Mouse (Mus musculus) T-helper 17 cell (primary cell): Measurements from ENCODE around the gene Prrc2b.

ENCODE experiments used
- in situ Hi-C, 2 experiments: fragments of 300-600 bp; cut with MboI, MseI; formaldehyde crosslinking; loops; 1 replicate in 1 of 2; 2 replicates in 1 of 2; pipeline ENCODE4 v1.15.1; 2025; ENCODE audit warnings: high pct_unique_total_duplicates in 2 of 2

Gene Prrc2b

DNA sequence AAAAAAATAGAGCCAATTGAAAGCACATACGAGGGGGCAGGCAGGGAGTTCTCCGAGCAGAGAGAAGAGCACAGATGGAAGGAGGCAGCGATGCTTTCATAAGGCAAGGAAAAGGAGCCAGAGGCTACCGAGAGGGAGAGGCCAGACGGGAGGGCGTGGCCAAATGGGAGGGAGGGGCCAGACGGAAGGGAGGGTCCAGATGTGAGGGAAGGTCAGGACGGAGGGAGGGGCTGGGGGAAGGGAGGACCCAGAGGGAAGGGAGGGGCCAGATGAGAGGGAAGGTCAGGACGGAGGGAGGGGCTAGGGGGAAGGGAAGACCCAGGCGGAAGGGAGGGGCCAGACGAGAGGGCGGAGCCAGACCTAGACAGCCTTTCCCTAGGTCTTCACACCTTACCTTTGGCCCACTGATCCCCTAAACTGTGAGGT is 18.3 kb upstream of the Prrc2b start:
- in situ Hi-C loops: loop anchor here (5.0 to 10.0 kb wide), 5 partner anchors 48 to 832 kb away; partner anchors contain the start of genes Aif1l (in 1 of the 2), Fam78a (in 1 of the 2), Lrsam1 (in 1 of the 2) and Rpl12 (in 1 of the 2)

DNA sequence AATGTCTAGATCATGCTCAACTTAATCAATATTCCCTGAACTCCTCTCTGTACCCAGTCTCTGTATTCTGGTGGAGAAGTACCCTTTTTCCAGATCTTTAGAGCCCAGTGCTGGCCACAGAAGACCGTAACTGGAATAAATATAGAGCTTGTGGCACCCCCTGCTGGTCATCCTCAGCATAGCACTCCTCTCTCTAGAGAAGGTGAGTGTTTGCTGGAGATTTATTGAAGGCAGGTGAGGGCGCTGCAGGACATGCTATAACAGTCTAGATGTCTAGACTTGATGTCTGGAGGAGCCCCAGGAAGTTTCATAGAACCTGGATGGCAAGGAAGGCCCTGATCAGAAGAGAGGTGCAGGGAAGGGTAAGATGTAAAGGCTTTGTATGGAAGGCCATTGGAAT is 16.8 kb upstream of the Prrc2b start:
- in situ Hi-C loops: loop anchor here (5.0 to 10.0 kb wide), 5 partner anchors 49 to 831 kb away; partner anchors contain the start of genes Aif1l (in 1 of the 2), Fam78a (in 1 of the 2), Lrsam1 (in 1 of the 2) and Rpl12 (in 1 of the 2)

DNA sequence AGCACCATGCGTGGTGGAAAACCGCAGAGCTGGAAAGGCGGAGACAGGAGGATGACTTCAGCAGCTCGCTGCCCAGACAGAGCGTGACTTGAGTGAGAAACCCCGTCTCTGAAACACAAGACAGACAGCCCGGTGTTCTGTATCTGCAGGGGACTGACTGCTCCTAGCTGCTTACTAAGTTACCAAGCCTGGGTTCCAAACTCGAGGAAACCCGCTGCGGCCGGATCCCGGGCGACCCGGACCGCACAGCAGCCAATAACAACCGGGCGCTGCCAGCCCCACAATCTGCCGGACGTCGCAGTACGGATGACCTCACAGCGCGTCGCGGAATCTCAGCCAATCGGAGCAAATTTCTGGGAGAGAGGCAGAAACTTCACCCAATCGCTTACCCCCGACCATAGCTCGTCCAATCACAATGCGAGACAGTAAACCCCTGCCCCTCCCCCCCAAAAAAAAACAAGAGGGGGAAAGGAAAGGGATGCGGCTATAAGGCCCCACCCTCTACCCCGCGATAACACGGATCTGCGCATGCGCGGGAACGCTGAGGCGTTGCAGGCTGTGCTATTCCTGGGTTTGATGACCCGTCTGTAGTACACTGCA is 13.1 kb upstream of the Prrc2b start:
- in situ Hi-C loops: loop anchor here (5.0 to 10.0 kb wide), 4 partner anchors 35 to 827 kb away; partner anchors contain the start of genes Fam78a (in 1 of the 2), Lrsam1 (in 1 of the 2) and Rpl12 (in 1 of the 2)

DNA sequence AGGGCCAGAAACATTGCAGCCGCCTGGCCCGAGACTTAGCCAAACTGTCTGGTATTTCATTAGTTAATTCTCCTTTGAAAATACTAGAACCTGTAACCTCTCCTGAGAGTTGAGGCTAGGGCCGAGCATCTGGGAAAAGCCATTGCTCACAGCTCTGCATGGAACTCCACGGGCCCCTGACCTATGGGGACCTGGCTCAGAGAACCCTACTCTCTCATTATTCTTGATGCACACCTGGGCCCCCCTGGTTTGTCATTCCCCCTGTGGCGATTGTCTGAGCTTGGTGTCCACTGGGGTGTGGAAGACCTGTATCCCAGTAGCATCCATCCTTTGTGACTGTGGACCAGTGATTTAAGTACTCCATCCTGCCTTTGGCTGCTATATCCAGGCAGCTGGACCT is 11.5 kb upstream of the Prrc2b start:
- in situ Hi-C loops: loop anchor here (5.0 to 10.0 kb wide), 4 partner anchors 33 to 825 kb away; partner anchors contain the start of genes Fam78a (in 1 of the 2), Lrsam1 (in 1 of the 2) and Rpl12 (in 1 of the 2)

DNA sequence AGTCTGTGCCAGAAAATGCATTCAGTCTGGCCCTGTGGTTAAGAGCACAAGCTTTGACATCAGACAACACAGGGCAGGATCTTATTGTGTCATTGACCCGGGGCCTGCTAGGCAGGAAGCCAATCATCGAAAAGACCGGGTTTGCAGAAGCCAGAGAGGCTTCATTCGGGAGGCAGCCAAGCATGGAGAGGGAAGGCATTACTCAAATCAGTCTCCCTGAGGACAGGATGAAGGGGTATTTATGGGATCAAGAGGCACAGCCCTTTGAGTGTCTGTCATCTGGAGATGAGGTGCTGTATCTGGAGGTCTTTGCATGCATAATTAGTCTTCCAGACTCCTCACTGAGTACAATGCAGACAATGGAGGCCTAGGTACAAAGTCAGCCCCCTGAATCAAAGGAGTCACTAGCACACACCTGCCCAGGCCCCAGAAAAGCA is 10.4 kb upstream of the Prrc2b start:
- in situ Hi-C loops: no loop called here

DNA sequence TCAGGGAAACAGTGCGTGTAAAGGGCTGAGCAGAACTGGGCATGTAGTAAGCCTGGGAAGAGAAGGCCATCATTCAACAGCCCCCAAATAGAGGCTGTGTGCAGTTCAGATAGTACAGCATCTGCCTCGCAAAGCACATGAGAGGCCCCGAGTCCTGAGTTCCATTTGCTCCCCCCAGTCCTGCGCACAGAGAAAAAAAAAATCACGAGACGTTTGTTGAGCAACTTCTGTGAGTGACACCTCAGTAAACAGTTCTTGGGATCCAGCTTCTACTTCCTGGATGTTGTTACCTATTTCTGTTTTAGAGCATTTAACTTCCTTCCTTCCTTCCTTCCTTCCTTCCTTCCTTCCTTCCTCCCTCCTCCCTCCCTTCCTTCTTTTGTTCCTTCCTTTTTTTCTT is 9.3 kb upstream of the Prrc2b start:
- in situ Hi-C loops: no loop called here

DNA sequence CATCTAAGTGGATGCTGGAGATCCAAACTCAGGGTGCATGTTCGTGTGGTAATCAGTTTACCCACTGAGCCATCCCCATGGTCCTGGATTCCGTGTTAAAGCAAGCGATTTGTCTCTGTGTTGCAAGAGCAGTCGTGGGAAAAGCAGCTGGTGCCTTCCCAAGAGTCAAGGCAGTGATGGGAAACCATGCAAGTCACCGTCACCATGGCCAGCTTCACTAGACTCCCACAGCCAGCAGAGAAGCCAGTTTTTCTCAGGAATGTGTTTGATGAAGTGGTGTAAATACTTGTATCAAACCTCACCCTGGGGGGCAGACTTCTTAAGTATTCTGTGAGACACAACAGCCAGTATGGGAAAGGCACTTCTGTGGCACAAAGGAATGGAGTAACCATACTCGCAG is 8.5 kb upstream of the Prrc2b start:
- in situ Hi-C loops: no loop called here

DNA sequence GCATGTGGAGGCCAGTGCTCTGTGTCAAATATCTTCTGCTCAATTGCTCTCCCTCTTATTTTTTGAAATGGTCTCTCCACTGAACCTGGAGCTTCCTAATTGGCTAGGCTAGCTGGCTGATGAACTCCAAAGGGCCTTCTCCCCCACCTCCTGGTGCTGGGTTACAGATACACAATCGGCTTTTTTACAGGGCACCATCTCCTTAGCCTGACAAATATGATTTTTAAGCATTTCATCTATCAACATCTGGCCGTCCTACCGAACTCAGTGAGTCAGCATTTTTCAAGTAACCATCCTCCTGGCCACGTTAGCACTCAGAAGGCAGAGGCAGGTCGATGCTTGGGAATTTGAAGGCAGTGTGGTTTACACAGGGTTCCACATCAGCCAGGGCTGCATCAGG is 6.2 kb upstream of the Prrc2b start:
- in situ Hi-C loops: no loop called here

DNA sequence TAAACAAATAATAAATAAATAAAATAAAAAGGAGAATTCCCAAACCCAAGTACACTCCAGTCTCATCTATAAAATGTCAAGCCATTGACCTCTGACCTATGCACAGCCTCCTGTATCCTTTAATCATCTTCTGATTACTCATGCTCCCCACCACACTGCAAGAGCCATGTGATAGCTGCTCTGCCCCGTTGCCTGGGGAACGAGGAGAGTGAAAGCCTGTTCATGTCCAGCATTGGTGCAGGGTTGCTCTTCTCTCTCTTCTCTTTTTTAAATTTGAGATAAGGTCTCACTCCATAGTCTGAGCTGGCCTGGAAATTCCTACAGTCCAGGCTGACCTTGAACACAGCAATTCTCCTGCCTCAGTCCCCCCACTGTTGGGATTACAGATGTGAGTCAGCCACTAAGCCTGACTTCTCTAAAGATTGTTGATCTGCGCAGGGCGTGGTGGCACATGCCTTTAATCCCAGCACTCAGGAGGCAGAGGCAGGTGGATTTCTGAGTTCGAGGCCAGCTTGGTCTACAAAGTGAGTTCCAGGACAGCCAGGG is 4.2 kb upstream of the Prrc2b start:
- in situ Hi-C loops: no loop called here

DNA sequence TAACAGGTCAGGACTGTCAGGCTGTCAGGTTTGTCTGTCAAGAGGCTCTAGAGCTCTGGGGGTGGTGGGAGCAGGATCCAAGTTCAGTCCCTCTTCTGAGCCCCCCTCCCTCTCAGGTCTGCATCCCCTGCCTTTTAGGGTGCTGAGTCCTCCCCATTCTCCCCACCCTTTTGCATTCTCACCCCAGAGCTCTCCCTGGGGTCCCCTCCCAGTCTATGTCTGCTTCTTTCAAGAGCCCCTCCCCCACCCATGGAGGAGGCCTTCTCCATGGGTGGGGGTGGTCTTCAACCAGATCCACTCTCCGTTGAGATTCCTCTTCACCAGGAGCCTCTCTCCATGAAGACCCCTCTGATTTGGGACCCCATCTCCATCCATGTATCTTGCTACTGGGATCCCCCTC is 747 bp upstream of the Prrc2b start:
- in situ Hi-C loops: loop anchor here in 1 of 2 experiments (10.0 kb wide), 1 partner anchor 725 kb away; the partner anchor contains the start of gene Fam129b

DNA sequence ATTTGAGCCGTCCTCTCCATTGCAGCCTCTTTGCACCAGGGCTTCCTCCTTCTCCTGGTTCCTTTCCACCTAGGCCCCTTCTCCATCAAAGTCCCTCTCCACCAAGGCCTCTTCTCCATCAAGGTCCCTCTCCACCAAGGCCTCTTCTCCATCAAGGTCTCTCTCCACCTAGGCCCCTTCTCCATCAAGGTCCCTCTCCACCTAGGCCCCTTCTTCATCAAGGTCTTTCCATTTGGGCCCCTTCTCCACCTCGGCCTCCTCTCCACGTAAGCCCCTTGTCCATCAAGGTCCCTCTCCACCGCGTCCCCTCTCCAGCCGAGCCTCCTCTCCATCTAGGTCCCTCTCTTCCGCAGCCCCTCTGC is 339 bp upstream of the Prrc2b start:
- in situ Hi-C loops: loop anchor here in 1 of 2 experiments (10.0 kb wide), 1 partner anchor 724 kb away; the partner anchor contains the start of gene Fam129b

DNA sequence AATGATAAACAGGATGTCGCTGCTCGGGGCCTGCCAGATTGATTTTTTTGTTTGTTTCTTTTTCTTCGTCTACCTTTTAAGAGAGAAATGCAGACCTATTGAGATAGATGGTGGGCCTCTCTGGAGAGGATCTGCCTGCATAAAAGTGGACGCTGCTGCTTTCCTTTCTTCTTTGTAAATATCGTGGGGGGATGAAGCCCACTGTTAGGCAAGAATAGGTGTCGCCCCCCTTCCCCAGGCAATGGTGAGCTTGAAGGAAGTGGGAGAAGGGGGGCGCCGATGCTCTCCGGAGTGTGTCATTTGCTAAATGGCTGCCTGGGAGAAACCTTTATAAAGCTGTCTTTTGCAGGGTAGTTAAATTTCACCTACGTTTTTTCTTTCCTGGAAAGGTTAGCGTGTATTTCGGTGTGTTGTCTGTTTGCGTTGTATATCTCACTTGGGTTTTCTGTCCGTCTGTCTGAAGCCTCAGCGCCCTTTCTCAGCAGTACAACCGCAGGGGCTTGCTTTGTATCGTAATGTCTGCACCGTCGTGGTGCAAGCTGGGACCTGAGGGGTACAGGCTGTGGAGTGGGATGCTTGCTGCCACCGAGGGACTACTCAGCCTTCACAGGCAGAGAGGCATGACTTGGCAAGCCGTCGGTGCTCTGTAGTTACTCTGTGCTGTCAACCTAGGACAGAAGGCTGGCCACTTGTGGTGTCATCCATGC is 931 bp downstream of the Prrc2b start:
- in situ Hi-C loops: loop anchor here in 1 of 2 experiments (10.0 kb wide), 1 partner anchor 723 kb away; the partner anchor contains the start of gene Fam129b

DNA sequence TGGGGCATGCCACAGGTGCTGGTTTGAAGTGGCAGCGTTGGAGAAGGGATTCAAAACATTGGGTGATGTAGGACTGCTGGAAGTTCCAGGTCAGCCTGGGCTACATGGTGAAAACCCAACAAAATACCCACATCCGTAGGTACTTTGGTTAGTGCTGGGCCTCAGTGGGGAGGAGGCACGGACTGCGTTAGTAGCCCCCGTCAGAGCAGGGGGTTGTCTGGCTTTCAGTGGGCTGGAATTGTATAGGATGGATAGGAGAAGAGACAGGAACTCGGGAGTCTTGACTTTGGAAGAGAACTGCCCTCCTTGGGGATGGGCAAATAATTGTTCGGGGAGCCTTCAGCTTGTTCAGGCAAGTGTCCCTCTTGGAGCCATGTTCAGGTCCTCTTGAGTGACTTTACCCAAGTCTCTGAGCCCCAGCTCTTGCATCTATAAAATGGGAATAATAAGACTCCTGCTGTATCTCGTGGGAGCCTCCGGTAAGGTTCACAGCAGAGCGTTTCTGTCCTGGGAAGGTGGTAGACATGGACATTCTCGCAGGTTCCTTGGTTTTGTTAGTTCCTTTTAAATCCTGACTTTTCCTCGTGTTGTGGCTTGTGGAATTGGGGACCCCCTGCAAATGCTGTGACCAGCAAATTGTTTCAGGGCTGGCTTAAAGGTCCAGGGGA is 1.6 kb downstream of the Prrc2b start:
- in situ Hi-C loops: loop anchor here in 1 of 2 experiments (10.0 kb wide), 1 partner anchor 722 kb away; the partner anchor contains the start of gene Fam129b

DNA sequence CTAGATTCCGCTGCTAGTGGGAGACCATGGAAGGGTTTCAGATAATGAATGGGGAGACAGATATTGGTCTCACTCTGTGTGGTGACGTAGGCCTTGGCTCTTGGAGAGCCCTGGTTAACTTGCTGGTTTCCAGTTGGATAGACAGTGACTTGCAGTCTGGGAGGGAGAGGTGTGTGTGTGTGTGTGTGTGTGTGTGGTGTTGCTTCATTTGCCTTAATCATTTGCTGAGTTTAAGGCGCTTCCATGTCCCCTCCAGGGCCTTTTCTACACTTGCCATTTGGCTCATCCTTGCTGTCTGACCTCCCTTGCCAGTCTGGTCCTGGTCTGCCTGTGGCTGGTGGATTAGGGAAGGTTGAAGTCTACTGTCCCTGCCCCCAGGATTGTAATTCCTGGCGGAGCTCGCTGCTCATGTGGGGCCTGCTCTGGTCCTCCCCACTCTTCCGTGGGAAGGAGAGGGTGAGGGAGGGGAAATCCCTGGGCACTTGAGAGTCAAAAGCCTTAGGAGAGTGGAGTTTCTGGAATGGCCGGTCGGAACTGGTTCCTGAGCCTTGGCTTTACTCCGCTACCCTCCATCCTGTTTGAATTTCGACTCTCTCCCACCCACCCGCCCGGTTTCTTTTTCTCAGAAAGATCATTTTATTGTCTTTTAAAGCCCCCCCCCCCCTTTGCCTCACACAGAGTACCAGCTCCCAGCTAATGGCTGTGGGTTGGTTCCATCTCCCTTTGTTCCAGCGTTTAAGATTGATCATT is 2.3 kb downstream of the Prrc2b start:
- in situ Hi-C loops: loop anchor here in 1 of 2 experiments (10.0 kb wide), 1 partner anchor 722 kb away; the partner anchor contains the start of gene Fam129b

DNA sequence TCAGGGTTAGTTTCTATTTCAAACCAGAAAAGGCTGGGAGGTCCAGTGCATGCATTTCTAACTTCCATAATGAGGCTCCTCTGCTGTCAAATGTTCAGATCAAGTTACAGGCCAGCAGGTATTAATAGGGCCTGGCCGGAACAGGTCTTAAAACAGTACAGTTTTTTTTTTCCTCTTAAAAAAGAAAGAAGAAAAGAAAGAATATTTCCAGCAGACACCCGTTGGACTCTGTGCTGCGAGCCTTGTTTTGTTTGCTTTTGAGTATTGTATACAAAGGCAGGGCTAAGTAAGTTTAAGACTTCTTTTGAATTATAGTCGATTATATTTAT is 2.9 kb downstream of the Prrc2b start:
- in situ Hi-C loops: loop anchor here in 1 of 2 experiments (10.0 kb wide), 1 partner anchor 721 kb away; the partner anchor contains the start of gene Fam129b

DNA sequence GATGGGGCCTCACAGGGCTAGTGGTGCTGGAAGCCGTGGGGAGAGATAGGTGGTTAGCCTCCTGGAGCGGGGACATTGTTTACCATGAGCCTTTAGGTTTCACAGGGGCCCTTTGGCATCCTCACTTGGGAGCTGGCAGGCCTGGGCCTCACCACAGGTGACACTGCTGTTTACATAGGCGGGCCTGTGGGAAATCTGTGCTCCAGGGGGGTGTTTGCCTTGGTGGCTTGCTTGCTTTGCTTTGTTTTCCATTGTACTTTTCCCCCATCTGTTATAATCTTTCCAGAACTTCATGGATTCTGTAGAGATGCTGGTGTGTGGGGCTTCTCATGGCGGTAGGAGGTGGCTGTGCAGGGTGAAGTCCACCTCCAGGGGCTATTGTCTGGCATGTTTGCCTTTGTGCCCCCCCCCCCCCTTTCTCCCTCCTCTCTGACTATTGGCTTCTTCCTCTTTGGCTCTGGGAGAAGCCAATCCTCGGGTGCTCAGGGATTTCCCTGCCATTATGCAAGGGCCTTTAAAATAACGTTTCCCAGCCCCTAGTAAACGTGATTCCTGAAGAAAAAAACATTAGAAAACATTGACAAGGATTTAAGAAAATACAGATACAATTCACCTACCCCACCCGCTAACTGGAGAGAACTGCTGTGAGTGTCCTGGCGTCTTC is 3.6 kb downstream of the Prrc2b start:
- in situ Hi-C loops: loop anchor here in 1 of 2 experiments (10.0 kb wide), 1 partner anchor 720 kb away; the partner anchor contains the start of gene Fam129b

DNA sequence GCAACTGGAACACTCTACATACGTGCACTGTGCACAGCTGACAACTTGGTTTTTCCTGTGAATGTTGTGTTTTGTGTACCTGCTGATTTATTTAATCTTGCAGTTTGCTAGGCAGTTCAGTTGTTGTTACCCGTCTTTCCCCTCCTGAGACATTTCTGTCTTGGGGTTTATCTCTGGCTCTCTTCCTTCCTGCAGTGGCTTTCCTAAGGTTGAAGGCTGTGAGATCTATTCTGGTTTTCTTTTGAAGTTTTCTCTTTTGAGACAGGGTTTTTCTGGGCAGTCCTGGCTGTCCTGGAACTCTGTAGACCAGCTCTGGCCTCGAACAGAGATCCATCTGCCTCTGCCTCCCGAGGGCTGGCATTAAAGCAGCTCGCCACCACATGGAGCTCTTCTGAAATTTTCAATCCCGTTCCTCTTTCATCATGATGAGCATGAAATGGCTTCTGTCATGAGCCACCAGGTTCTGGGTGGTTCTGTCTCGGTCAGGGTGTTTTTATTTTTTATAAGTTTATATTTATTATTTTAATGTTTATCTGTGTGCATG is 4.2 kb downstream of the Prrc2b start:
- in situ Hi-C loops: loop anchor here in 1 of 2 experiments (10.0 kb wide), 1 partner anchor 720 kb away; the partner anchor contains the start of gene Fam129b

DNA sequence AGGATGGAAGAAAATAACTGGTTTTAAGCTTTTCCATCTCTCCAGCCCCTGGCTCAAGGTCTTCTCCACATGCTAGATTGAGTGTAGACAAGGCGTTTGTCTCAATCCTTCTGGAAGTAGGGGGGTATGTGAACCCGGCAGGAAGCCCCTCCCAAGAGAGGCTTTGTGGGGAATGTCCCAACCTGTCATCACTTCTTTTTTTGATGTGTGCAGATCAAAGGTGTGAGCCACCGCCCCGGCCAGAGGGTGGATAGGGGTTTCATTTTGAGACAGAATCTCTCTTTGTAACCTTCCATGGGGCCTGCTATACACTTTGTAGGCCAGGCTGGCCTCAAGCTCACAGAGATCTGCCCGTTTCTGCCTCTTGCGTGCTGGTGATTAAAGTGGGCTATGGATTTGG is 4.7 kb downstream of the Prrc2b start:
- in situ Hi-C loops: loop anchor here in 1 of 2 experiments (10.0 kb wide), 1 partner anchor 719 kb away; the partner anchor contains the start of gene Fam129b

DNA sequence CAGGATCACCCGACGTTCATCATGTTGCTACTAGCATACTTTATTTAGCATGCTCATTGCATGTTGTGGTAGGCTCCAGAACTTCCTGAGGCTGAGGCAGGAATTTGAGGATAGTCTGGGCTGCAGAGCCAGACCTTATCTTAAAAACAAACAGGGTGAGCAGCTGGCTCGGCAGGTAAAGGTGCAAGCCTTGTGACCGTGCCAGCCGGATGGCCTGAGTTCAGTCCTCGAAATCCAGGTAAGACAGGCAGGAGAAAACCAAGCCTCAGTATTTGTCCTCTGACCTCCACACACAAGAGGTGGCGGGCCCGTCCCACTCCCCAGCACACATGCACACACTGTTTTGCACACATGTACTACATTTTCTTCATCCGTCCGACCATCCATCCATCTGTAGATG is 5.8 kb downstream of the Prrc2b start:
- in situ Hi-C loops: loop anchor here in 1 of 2 experiments (10.0 kb wide), 1 partner anchor 718 kb away; the partner anchor contains the start of gene Fam129b
